Mouse (Mus musculus) liver, embryonic 13.5 days (tissue): ENCODE results near the gene Slc7a10. TPM values are rescaled to one million over a fixed set of nuclear protein-coding genes. Genes with fewer than 3 reads are reported as not detected.

Source experiments
- ATAC-seq: fragments of 200-750 bp; cut with Nextera tagmentation; 2 replicates; pipeline ENCODE4 v1.8.0; 2017; ENCODE audit warnings: low read depth, mild to moderate bottlenecking, moderate number of reproducible peaks, moderate library complexity
- DNase-seq: peaks from one replicate; pipeline ENCODE4 v3.0.0; 2022
- H3K27ac ChIP-seq: fragments of 300-500 bp; sonication (generic); 2 replicates; pipeline ENCODE4 v1.5.1; 2015; ENCODE audit warnings: moderate library complexity, mild to moderate bottlenecking, inconsistent platforms
- H3K27me3 ChIP-seq: fragments of 300-500 bp; sonication (generic); 2 replicates; pipeline ENCODE4 v1.6.1; 2015; ENCODE audit warnings: mild to moderate bottlenecking, inconsistent platforms
- H3K36me3 ChIP-seq: fragments of 300-500 bp; sonication (generic); 2 replicates; pipeline ENCODE4 v1.6.1; 2015; ENCODE audit warnings: mild to moderate bottlenecking, inconsistent platforms
- H3K4me1 ChIP-seq: fragments of 300-500 bp; sonication (generic); replicated peaks from 2 replicates; pipeline ENCODE4 v1.6.1; 2015; ENCODE audit warnings: inconsistent platforms
- H3K4me2 ChIP-seq: fragments of 300-500 bp; sonication (generic); 2 replicates; pipeline ENCODE4 v1.6.1; 2015; ENCODE audit warnings: inconsistent platforms, mild to moderate bottlenecking, moderate library complexity
- H3K4me3 ChIP-seq: fragments of 300-500 bp; sonication (generic); replicated peaks from 2 replicates; pipeline ENCODE4 v1.5.1; 2015; ENCODE audit warnings: mild to moderate bottlenecking, inconsistent platforms
- H3K9ac ChIP-seq: fragments of 300-500 bp; sonication (generic); 2 replicates; pipeline ENCODE4 v1.6.1; 2015; ENCODE audit warnings: mild to moderate bottlenecking, inconsistent platforms
- H3K9me3 ChIP-seq: fragments of 300-500 bp; sonication (generic); replicated peaks from 2 replicates; pipeline ENCODE4 v1.6.1; 2016; ENCODE audit warnings: inconsistent platforms
- WGBS: fragments of 180-500 bp; shearing (Covaris S2); methylation state at CpG from one replicate; pipeline ENCODE4 v1.1.7; 2015; ENCODE audit not compliant: insufficient replicate concordance; 5-methylcytosine and 5-hydroxymethylcytosine counted together
- polyA plus RNA-seq: library from polyadenylated mRNA; unstranded; fragments of >200 nt; fragmentation: Nextera tagmentation; extraction: Ambion mirVana; gene quantifications from 2 replicates; pipeline ENCODE4 v1.2.1, GENCODE M21; 2015

Gene Slc7a10
- polyA plus RNA-seq, 1 experiment from 2014 or later: 0.41 TPM

DNA sequence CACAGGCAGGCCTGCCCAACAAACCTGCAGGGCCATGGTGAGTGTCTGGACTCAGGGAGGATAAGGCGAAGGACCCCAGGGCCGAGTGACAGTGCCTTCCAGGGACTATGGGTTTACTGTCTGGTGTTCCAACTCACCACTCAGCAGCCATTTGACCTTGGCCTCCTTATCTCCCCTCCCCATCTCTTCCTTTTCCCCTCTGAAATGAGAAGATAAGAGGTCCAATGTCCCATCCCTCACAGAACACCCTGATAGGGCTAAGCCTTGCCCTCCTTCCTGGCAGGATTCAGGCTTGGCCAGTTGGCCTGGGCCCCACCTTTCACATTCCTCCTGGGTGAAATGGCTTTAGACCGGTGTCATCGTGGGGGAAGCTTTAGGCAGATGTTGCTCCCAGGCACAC lies 10.7 kb upstream of the Slc7a10 start:
- no peak overlapping the region for H3K4me2 ChIP-seq
- 32% methylated on average over 4 of the region's 4 CpGs for WGBS
- no peak overlapping the region for H3K4me3 ChIP-seq
- no peaks in the 10 kb centered on the region for H3K9me3 ChIP-seq
- H3K4me1 ChIP-seq: peaks cover 10% of the 10 kb centered on the region
- no peak overlapping the region for H3K9ac ChIP-seq
- no peaks in the 10 kb centered on the region for H3K36me3 ChIP-seq
- no peak for DNase-seq
- H3K27me3 ChIP-seq: no peaks in the 10 kb centered on the region
- ATAC-seq: no peak
- 0 out of 2 replicates have a peak overlapping the region, but pooled peaks have one; percentile 13 for H3K27ac ChIP-seq

DNA sequence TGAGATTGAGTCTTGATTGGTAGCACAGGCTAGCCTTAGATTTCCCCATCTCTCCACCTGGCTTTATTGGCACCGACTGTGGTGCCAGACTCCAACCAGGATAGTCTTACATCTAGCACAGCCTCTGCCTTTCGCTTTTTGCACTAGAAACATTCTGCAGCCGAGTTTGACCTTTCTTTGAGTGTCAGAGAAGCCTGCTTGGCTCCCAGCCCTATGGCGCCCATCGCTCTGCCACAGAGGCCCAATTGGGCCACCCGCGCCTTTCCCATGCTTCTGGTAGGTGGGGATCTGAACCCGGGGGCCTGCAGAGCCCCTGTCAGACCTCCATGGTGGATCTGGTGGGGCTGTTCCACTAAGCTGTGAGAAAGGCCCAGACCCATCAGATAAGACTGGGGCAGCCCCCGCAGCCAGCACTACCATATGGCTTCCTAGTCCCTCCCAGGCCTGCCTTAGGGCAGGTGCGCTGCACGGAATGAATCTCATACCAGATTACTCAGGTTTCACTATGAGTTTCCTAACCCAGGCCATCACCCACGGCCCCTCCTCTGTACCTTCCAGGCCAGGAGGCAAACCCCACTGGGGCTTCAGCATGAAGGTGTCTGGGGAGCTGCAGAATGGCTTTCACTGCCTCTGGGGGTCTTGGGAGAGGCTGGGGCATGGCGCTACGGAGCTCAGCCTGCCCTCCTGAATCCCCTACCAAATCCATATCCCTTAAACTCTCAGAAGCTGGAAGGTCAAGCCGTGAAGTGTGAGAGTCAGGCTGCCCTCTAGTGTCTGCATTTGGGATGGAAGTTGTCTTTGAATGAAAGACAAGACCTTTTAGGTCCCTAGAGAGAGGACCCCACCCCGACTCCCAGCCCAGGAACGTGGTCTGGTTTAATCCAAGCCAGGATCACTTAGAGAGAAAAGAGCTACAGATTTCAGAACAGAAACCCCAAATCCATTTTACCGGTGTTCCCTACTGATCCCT lies 9.5 kb upstream of the Slc7a10 start:
- Histone ChIP-seq H3K4me2 (no peak overlapping the region), H3K27me3 (no peaks in the 10 kb centered on the region), H3K4me3 (no peak overlapping the region), H3K27ac (no peak overlapping the region), H3K9me3 (no peaks in the 10 kb centered on the region), H3K4me1 (peaks cover 8% of the 10 kb centered on the region), H3K36me3 (no peaks in the 10 kb centered on the region), H3K9ac (no peak overlapping the region)
- 36% methylated on average over 18 of the region's 18 CpGs for WGBS
- DNase-seq (no peak), ATAC-seq (no peak)

DNA sequence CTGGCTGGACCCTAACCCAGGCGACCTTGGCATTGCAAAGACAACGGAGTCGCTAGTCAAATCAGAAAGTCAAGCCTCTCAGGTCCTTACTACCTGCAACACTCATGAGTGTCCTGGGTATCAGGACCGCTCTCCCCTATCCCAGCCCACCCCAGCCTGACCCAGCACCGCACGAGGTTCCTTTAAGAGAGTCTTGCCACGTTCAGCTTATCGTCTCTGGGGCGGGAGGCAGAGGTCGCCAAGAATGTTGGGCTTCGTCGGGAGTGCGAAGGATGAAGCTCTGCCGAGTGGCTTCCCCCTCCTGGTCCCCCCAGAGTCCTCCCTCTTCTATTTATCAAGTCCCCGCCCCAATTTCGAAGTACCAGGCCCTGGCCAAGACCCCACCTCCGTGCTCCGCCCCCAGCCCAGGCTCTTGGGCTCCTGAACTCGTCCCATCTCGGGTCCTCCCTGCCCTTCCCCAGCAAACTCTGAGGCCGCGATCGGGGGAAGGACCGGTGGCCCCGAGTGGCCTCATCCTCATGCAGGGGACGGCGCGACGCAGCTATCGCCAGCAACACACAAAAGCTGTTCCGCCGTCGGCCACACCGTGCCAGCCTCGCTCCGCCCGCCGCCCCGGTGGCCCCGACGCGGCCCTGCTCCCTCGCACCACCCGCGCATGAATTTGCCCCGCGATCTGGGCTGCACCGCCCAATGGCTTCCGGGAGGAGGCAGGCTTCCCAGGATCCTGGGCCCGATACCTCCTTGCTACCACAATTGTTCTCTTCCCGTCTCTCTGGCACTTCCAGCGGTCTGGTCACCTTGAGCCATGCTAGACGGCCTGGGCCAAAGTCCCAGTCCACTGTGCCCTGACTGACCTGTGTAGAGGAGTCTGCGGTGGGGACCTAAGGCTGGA lies 1.1 kb upstream of the Slc7a10 start:
- H3K4me2 ChIP-seq: peak overlapping the region; percentile 52
- ATAC-seq: no peak

DNA sequence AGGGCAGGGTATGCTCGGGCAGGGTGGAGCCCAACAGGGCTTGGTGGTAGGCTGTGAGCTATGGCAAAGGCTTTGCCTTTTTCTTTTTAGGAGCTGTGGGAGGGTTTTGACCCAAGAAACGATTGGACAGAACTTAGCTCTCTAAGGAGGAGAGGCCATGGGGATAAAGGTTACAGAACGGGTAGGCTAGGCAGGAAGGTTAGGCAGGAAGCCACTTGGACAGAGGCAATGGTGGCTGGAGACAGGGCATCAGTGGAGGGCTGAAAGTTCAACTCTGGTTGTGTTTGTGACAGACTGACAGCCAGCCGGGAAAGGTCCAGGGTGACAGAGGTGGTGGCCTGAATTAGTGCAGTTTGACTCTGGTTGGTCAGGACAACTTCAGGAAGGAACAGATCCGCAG lies 3.5 kb downstream of the Slc7a10 start:
- Histone ChIP-seq H3K27me3 (peaks cover 54% of the 10 kb centered on the region), H3K9me3 (no peaks in the 10 kb centered on the region), H3K27ac (no peak overlapping the region), H3K4me3 (no peak overlapping the region), H3K4me1 (peaks cover 5% of the 10 kb centered on the region; the same call in 1 of the 2 replicates), H3K9ac (no peak overlapping the region), H3K36me3 (no peaks in the 10 kb centered on the region), H3K4me2 (no peak overlapping the region)
- ATAC-seq (no peak), DNase-seq (no peak)
- WGBS: 32% methylated on average over 5 of the region's 5 CpGs

More for the DNA sequence above, 1.1 kb upstream of the Slc7a10 start:
- WGBS: 2% methylated on average over 54 of the region's 54 CpGs
- H3K4me3 ChIP-seq: peak overlapping the region; percentile 31
- no peak overlapping the region for H3K27ac ChIP-seq
- no peak for DNase-seq
- peaks cover 4% of the 10 kb centered on the region; the same call in 1 of the 2 replicates for H3K9me3 ChIP-seq
- H3K4me1 ChIP-seq: peaks cover 5% of the 10 kb centered on the region; the same call in 1 of the 2 replicates
- no peaks in the 10 kb centered on the region for H3K36me3 ChIP-seq
- H3K9ac ChIP-seq: no peak overlapping the region
- peaks cover 60% of the 10 kb centered on the region for H3K27me3 ChIP-seq

DNA sequence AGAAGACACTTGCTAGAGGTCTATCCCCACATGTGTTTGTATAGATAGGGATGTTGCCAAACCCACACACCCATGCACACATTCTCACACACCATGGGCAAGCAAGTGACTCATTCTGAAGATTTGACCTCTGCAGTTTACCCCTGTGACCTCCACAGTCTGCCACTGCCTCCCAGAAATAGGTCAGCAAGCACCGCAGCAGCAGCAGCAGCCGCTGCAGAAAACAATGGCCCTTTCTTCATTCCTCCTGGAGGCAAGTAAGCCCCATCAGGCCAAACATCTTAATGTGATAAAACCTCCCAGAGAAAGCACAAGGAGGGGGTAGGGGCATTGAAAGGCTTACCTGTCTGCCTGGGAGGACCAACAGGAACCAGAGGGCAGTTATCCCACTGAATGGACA lies 5.1 kb downstream of the Slc7a10 start:
- Histone ChIP-seq H3K4me1 (no peaks in the 10 kb centered on the region), H3K27me3 (peaks cover 38% of the 10 kb centered on the region), H3K9me3 (no peaks in the 10 kb centered on the region), H3K4me2 (no peak overlapping the region), H3K36me3 (no peaks in the 10 kb centered on the region), H3K27ac (no peak overlapping the region), H3K4me3 (no peak overlapping the region), H3K9ac (no peak overlapping the region)
- WGBS: 30% methylated on average over 2 of the region's 2 CpGs
- ATAC-seq: no peak
- no peak for DNase-seq

DNA sequence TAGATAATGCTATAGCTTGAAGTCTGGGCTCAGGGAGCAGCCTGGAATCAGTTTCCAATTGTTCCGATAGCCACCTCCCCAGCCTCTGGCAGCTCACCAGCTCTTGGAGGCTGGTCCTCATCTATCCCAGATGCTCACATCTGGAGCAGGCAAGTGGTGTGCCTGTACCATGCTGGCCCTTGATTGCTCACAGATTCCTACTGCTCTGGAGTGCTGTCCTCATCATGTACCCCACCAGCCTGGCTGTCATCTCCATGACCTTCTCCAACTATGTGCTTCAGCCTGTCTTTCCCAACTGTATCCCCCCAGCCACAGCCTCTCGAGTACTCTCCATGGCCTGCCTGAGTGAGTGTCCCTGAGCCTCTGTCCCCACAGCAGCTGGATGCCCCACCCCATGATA lies 10.8 kb downstream of the Slc7a10 start:
- Histone ChIP-seq H3K4me2 (no peak overlapping the region), H3K36me3 (no peaks in the 10 kb centered on the region), H3K4me3 (no peak overlapping the region), H3K9me3 (no peaks in the 10 kb centered on the region), H3K27ac (no peak overlapping the region), H3K27me3 (0 out of 2 replicates have a peak, but pooled peaks cover 2% of the 10 kb centered on the region), H3K4me1 (no peaks in the 10 kb centered on the region), H3K9ac (no peak overlapping the region)
- WGBS: 62% methylated on average over 2 of the region's 2 CpGs
- no peak for DNase-seq
- no peak for ATAC-seq

DNA sequence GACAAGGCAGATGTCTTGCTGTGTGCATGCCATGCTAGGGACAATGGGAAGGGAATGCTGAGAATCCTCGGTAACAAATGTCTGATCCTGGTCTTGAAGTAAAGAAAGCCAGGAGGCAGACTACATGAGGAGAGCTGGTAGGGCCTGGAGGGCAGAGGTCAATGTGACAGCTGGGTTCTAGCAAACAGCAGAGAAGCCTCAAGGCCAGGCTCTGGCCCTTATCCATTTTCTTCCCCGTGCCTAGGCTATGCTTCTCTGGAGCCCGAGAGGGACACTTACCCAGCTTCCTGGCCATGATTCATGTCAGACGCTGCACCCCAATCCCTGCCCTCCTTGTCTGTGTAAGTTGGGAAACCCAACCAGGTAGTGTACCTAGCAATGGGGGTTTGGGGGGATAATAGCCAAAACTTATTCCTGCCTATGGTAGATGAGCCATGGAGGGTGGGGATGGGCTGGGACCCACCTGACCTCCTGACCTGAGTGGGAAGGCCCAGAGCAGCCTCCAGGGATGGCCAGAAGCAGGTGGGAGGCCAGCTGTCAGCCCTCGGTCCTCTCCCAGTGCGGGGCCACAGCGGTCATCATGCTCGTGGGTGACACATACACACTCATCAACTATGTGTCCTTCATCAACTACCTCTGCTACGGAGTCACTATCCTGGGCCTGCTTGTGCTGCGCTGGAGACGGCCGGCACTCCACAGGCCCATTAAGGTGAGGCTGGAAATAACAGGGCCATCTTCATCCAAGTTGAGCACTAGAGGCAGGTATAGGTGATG lies 13.0 kb downstream of the Slc7a10 start:
- H3K36me3 ChIP-seq: 0 out of 2 replicates have a peak, but pooled peaks cover 2% of the 10 kb centered on the region
- no peak overlapping the region for H3K27ac ChIP-seq
- DNase-seq (no peak), ATAC-seq (no peak)
- H3K4me1 ChIP-seq: no peaks in the 10 kb centered on the region
- 76% methylated on average over 12 of the region's 12 CpGs for WGBS
- no peak overlapping the region for H3K4me3 ChIP-seq
- no peaks in the 10 kb centered on the region for H3K27me3 ChIP-seq
- H3K9me3 ChIP-seq: no peaks in the 10 kb centered on the region
- H3K9ac ChIP-seq: no peak overlapping the region
- no peak overlapping the region for H3K4me2 ChIP-seq

DNA sequence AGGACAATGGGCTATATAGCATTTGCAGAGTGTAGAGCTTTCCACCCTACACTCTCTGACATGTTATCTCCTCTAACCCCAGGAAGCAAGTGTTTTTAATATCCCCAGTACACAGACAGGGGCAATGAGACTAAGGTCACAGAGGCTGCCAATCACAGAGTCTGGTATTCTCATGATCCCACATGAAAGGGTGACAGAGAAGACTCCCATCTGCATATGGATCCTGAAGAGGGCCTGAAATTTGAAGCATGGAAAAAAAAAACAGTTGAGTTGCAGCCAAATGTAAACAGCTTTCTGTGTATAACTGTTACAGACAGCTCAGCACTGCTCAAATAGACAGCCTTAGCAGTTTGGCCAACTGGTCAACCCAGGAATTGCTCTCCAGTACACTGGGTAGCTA lies 13.6 kb downstream of the Slc7a10 start:
- DNase-seq (no peak), ATAC-seq (no peak)
- no peaks in the 10 kb centered on the region for H3K4me1 ChIP-seq
- H3K36me3 ChIP-seq: 0 out of 2 replicates have a peak, but pooled peaks cover 2% of the 10 kb centered on the region
- H3K27me3 ChIP-seq: no peaks in the 10 kb centered on the region
- H3K4me3 ChIP-seq: no peak overlapping the region
- H3K9me3 ChIP-seq: no peaks in the 10 kb centered on the region
- no peak overlapping the region for H3K9ac ChIP-seq
- no peak overlapping the region for H3K4me2 ChIP-seq
- H3K27ac ChIP-seq: no peak overlapping the region

DNA sequence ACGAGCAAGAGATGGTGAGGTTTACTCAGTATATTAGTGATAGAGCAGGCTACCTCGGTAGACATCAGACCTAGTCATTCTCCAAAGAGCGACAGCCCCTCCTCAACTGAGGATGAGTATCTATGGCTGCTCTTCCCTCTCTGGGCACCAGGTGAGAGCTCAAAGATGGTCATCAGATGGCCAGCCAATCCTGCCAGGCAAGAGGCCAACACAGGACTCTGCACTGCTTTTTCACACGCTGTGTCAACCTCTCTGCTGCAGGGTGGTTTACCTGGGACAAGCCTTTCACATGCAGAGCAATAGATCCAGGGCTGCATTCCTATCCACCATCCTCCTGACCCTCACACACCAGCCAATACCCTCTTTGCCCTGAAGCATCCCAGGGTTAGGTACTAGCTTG lies 25.6 kb downstream of the Slc7a10 start:
- Histone ChIP-seq H3K27me3 (peaks cover 46% of the 10 kb centered on the region), H3K9me3 (no peaks in the 10 kb centered on the region), H3K36me3 (no peaks in the 10 kb centered on the region), H3K4me3 (no peak overlapping the region), H3K4me2 (no peak overlapping the region), H3K4me1 (no peaks in the 10 kb centered on the region), H3K27ac (no peak overlapping the region), H3K9ac (no peak overlapping the region)
- DNase-seq: no peak
- ATAC-seq: no peak
- 68% methylated on average over 4 of the region's 4 CpGs for WGBS

DNA sequence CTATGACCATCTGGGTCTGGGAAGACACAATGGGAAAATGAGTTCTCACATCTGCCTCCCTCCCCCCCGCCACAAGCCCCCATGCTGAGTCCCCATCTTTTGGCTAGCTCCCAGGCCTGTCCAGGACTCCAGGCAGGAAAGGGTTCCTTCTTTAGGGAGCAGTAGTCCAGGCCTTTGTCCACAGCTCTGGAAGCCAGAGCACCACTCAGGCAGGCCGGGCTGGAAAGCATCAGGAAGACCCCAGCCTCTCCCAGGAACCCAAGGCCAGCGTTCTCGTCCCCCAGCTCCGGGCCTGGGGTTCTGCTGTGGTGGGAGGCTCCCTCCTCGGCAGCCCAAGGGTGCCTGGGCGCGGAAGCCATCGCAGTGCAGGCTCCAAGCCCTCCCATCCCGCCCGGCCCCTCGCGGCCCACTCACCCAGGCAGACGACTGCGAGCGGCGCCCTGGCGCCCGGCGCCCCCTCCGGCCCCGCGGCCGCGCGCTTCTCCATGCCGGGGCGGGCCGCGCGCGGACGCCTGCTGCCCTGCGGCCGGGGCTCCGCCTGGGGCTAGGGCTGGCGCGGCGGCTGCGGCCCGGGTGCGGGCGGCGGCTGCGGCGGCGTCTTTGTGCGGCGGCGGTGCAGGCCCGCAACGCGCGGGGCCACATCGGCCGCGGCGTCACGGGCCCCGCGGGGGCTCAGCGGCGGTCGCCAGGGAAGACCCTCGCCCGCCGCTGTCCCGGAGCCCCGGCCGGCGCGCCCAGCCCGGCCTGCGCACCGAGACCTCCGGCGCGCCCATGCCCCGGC lies 28.4 kb downstream of the Slc7a10 start:
- Histone ChIP-seq H3K4me1 (no peaks in the 10 kb centered on the region), H3K27me3 (peaks cover 58% of the 10 kb centered on the region), H3K4me3 (peak overlapping the region; percentile 55), H3K4me2 (peak overlapping the region; percentile 62), H3K27ac (no peak overlapping the region), H3K36me3 (no peaks in the 10 kb centered on the region), H3K9ac (peak overlapping the region; percentile 39), H3K9me3 (no peaks in the 10 kb centered on the region)
- no peak for DNase-seq
- peak; percentile 18; the same call in 1 of the 2 replicates for ATAC-seq
- 1% methylated on average over 49 of the region's 79 CpGs for WGBS
